Mouse (Mus musculus) megakaryocyte, adult 5-6 weeks (primary cell): Measurements from ENCODE around the gene Dusp14. TPM values are rescaled to one million over a fixed set of nuclear protein-coding genes. Genes with fewer than 3 reads are reported as not detected.

Experiments
- ATAC-seq: 2 replicates; pipeline ENCODE4 v1.8.0; 2016; ENCODE audit warnings: mild to moderate bottlenecking, inconsistent platforms; ENCODE audit not compliant: poor library complexity, severe bottlenecking
- total RNA-seq, 2 experiments: library from RNA; stranded (forward) in 1 of 2; stranded (reverse) in 1 of 2; fragments of 153-499, 151-499 nt in 1 of 2; fragments of 221-1000, 200-1000 nt in 1 of 2; gene quantifications; 2 replicates each; pipeline versions ENCODE4 v1.2.3 to v1.2.4; 2015 to 2017

Gene Dusp14
- total RNA-seq, 2 experiments from 2014 or later: not detected

GRCm38 (mm10) chr11:84027231-84027630 lies 41.8 kb downstream of the Dusp14 start:
- ATAC-seq: no peak

DNA sequence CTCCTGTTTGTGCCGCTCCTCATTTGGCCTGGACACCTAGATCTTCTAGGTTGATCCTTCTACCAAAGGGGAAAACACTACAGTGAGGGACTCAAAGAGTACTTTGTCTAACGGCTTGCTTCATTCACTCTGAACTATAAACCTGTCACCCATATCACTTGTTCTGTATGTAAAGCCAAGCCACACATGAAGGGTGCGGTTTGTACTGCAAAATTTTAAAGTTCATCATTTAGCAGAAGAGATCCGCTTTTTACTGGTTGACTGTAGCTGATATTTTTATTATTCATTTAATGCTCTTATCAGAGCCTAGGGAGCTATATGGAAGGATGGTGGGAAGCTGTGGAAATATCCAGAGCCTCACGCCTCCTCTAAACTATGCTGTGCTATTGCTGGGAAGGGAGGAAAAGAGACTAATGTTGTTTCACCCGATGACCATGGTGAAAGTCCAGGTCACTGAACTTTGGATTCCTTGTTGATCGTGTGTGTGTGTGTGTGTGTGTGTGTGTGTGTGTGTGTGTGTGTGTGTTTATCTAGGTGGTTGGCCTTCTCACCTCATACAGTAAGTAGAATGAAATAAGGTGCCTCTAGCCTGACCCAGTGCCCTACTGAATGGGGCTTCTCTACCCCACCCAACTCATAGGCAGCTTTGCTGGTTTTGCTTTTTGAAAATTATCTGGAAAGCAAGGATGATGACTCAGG lies 52.1 kb downstream of the Dusp14 start:
- ATAC-seq: no peak

DNA sequence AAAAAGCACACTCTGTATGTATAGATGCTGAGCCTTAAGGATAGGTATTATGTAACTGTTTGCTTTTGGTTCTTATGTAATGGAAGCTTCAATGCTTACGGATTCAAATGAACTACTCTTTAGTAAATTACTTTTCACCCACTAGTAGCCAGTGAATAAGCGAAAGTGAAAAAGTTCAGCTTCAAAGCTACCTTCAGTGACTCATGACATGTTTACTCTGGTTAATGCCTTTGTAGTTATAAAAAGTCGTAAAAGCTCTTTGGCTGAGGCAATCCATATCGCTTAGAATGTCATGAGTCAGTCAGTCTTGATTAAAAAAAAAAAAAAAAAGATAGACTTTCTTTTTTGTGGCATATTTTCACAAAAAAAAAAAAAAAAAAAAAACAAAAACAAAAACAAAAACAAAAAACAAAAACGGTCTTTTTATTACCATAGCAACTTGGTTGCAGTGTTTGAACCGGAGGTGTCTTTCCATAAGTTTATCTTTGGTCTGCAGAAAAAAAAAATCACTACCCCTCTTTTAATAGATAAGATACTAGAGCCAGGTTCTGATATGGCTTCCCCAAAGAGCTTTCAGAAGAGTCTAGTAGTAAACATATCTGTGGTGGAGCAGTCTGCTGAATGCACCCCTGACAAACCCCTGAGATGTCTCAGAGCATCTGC lies 52.8 kb downstream of the Dusp14 start:
- no peak for ATAC-seq

DNA sequence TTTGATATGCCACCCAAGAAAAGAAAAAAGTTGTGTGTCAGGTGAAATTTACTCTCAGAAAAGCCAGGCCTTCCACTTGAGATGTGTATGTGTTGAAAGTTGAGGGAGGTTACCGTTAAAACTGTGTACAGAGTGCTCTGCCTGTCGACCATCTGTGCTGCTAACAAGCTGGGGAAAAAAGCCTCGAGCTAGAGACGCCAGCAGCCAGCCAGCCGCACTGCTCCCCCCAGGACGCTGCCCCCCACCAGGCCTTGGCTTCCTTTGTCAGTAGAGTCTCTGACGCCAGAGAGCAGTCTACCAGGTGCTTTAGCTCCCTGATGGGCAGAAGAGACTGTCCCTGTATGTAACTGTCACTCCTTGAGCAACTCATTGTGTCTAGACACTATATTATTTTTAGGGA lies 56.0 kb downstream of the Dusp14 start:
- no peak for ATAC-seq

- no peak for ATAC-seq
Measured at GRCm38 (mm10) chr11:84011576-84011975, 57.5 kb downstream of the Dusp14 start.

GRCm38 (mm10) chr11:84011050-84011449 lies 58.0 kb downstream of the Dusp14 start:
- ATAC-seq: no peak

DNA sequence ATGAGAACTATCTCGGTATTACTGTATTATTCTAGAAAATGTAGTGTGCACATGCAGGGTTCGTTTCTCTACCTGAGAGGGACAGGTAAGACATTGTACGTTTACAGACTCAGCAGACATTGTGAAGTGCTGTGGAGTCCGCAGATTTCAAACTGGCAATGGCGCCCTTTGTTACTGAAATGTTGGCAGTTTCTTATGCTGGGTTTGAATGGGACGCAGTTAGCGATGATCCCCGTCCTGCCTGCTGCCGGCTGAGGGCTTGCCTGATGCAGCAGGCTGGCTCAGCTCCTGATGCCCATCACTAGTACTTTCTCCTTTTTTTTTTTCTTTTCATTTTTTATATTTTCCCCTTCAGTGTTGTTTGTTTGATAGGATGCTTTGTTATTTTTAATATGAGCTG lies 58.6 kb downstream of the Dusp14 start:
- no peak for ATAC-seq

- no peak for ATAC-seq
Measured at GRCm38 (mm10) chr11:84009001-84009400, 60.1 kb downstream of the Dusp14 start.

DNA sequence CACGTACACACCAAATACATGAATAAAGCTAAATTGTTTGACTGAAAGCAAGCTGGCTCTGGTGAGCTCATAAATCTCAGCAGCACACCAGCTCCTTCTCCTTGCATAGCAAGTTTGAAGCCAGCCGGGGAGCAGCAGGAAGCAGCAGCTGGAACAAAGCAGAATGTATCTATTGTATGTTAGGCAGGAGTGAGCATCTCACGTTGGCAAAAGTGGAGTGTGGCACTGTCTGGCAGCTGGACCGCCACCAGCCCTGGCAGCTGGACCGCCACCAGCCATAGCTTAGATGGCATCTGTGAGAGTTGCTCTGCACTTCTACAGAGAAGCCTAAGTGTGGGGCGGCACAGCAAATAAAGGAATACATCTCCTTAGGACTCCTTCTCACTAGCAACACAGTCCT lies 65.1 kb downstream of the Dusp14 start:
- ATAC-seq: no peak

DNA sequence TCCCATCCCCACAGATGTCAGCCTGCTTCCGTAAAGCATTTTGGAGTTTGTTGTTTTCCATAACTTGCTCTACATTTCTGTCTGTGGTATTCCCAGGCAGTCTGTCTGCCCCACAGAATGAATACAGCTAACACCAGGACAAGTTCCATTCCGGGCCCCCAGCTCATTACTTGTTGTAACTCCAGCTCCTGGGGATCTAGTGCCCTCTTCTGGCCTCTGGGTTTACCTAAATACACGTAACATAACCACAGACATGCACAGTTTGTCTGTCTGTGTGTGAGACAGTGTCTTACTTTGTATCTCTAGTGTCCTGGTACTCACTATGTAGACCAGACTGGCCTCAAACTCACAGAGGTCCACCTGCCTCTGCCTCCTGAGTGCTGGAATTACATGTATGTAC lies 67.8 kb downstream of the Dusp14 start:
- no peak for ATAC-seq

DNA sequence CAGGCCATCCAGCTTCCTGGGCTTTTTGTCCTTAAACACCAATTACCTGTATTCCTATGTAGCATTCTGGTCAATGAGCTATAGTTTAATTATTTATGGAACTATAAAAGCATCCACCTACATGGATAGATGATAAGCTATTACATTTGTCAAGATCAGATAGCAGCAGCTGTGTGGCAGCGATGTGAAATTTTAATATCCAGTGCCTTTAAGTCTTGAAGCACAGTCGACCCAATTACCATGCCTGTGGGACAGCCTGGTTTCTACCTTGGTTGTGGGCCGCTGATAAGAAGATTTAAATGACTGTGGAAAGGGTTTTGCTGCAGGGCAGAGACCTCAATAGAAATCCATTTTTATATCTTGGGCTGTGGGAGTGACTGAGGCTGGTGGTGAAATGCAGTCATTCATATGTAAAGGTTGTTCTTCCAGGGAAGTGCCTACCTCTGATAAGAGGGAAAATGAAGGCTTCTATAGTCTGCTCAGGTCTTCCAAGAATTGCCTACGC lies 69.6 kb downstream of the Dusp14 start:
- ATAC-seq: no peak

- ATAC-seq: no peak
Measured at GRCm38 (mm10) chr11:83998993-83999392, 70.1 kb downstream of the Dusp14 start.

Other genes with a start within 250 kb of the Dusp14 start
- not detected in 2 replicates for gene Hnf1b, start 219.2 kb downstream of the Dusp14 start, total RNA-seq (2015)
- gene Hnf1b, start 219.2 kb downstream of the Dusp14 start, total RNA-seq (2017): not detected in 2 replicates
- 28.1 and 30.5 TPM in 2 replicates for gene Ddx52, start 127.2 kb downstream of the Dusp14 start, total RNA-seq (2015)
- 53.3 and 62.9 TPM in 2 replicates for gene Ddx52, start 127.2 kb downstream of the Dusp14 start, total RNA-seq (2017)
- 25.7 and 27.7 TPM in 2 replicates for gene Synrg, start 104.8 kb downstream of the Dusp14 start, total RNA-seq (2015)
- gene Synrg, start 104.8 kb downstream of the Dusp14 start, total RNA-seq (2017): 20.6 and 23.8 TPM in 2 replicates
- 4.9 and 7.2 TPM in 2 replicates for gene Tada2a, start 60.3 kb upstream of the Dusp14 start, total RNA-seq (2015)
- 5.5 and 6.4 TPM in 2 replicates for gene Tada2a, start 60.3 kb upstream of the Dusp14 start, total RNA-seq (2017)
- 15.0 and 16.6 TPM in 2 replicates for gene Acaca, start 60.4 kb upstream of the Dusp14 start, total RNA-seq (2015)
- gene Acaca, start 60.4 kb upstream of the Dusp14 start, total RNA-seq (2017): 16.6 and 23.9 TPM in 2 replicates
- not detected in 2 replicates for gene Gm11437, start 98.2 kb upstream of the Dusp14 start, total RNA-seq (2015)
- not detected in 2 replicates for gene Gm11437, start 98.2 kb upstream of the Dusp14 start, total RNA-seq (2017)